Mouse (Mus musculus) heart, embryonic 11.5 days (tissue): ENCODE measurements around the gene Ddx3y. TPM values are rescaled to one million over a fixed set of nuclear protein-coding genes. Genes with fewer than 3 reads are reported as not detected.

Source experiments
- ATAC-seq: fragments of 200-750 bp; cut with Nextera tagmentation; replicated peaks from 2 replicates; pipeline ENCODE4 v1.8.0; 2017; ENCODE audit warnings: moderate library complexity; ENCODE audit not compliant: insufficient number of reproducible peaks, low FRiP score, low TSS enrichment
- H3K27ac ChIP-seq: fragments of 300-500 bp; sonication (generic); 2 replicates; pipeline ENCODE4 v1.5.1; 2014; ENCODE audit warnings: mild to moderate bottlenecking, low read depth, low read length
- H3K27me3 ChIP-seq: fragments of 300-500 bp; sonication (generic); 2 replicates; pipeline ENCODE4 v1.6.1; 2014; ENCODE audit warnings: mild to moderate bottlenecking, low read length, mixed read lengths; ENCODE audit not compliant: control insufficient read depth, insufficient read depth
- H3K36me3 ChIP-seq: fragments of 300-500 bp; sonication (generic); 2 replicates; pipeline ENCODE4 v1.6.1; 2014; ENCODE audit warnings: mild to moderate bottlenecking, low read length, moderate library complexity, mixed read lengths; ENCODE audit not compliant: control insufficient read depth, insufficient read depth
- H3K4me1 ChIP-seq: fragments of 300-500 bp; sonication (generic); 2 replicates; pipeline ENCODE4 v1.6.1; 2014; ENCODE audit warnings: low read length; ENCODE audit not compliant: control insufficient read depth, insufficient read depth
- H3K4me2 ChIP-seq: fragments of 300-500 bp; sonication (generic); 2 replicates; pipeline ENCODE4 v1.6.1; 2014; ENCODE audit warnings: mild to moderate bottlenecking, moderate library complexity
- H3K4me3 ChIP-seq: fragments of 300-500 bp; sonication (generic); 2 replicates; pipeline ENCODE4 v1.5.1; 2014; ENCODE audit warnings: low read depth, low read length
- H3K9ac ChIP-seq: fragments of 300-500 bp; sonication (generic); 2 replicates; pipeline ENCODE4 v1.6.1; 2014; ENCODE audit warnings: mild to moderate bottlenecking, low read depth, low read length, moderate library complexity
- H3K9me3 ChIP-seq: fragments of 300-500 bp; sonication (generic); replicated peaks from 2 replicates; pipeline ENCODE4 v1.6.1; 2016; ENCODE audit warnings: low read length; ENCODE audit not compliant: control insufficient read depth
- WGBS: fragments of 180-500 bp; shearing (Covaris S2); extraction: QIAGEN DNeasy Blood & Tissue Kit; methylation state at CpG from one replicate; pipeline ENCODE4 v1.1.7; 2014; ENCODE audit not compliant: insufficient replicate concordance; 5-methylcytosine and 5-hydroxymethylcytosine counted together
- polyA plus RNA-seq: library from polyadenylated mRNA; unstranded; fragments of >200 nt; fragmentation: Nextera tagmentation; extraction: Ambion mirVana; gene quantifications from 2 replicates; pipeline ENCODE4 v1.2.1, GENCODE M21; 2014

Gene Ddx3y
- polyA plus RNA-seq, result 12.5 and 18.8 TPM in 2 replicates

- peak within 1 kb of the TSS; percentile 59 for H3K9ac ChIP-seq
- H3K27me3 ChIP-seq, result no peaks in the 10 kb centered on the region
- WGBS, result 5% methylated on average over 27 of the region's 31 CpGs
- H3K9me3 ChIP-seq, result no peaks in the 10 kb centered on the region
- H3K4me1 ChIP-seq, result no peaks in the 10 kb centered on the region
- peak within 1 kb of the TSS; percentile 43 for H3K4me3 ChIP-seq
- H3K4me2 ChIP-seq, result no peak within 1 kb of the TSS
- H3K27ac ChIP-seq, result peak within 1 kb of the TSS; percentile 41; the same call in 1 of the 2 replicates
- peak; percentile 73; the same call in 1 of the 2 replicates for ATAC-seq
- H3K36me3 ChIP-seq, result no peaks in the 10 kb centered on the region
These were observed at the start of gene Ddx3y for GRCm38 (mm10) chrY:1286171-1286795. Ddx3y (minus strand) TSS chrY:1286629.

- H3K4me2 ChIP-seq, result no peak overlapping the region
- H3K27me3 ChIP-seq, result no peaks in the 10 kb centered on the region
- H3K4me3 ChIP-seq, result no peak overlapping the region
- no peaks in the 10 kb centered on the region for H3K9me3 ChIP-seq
- H3K9ac ChIP-seq, result no peak overlapping the region
- H3K27ac ChIP-seq, result no peak overlapping the region
- ATAC-seq, result no peak
- no peaks in the 10 kb centered on the region for H3K4me1 ChIP-seq
- no peaks in the 10 kb centered on the region for H3K36me3 ChIP-seq
These were observed 7.3 kb upstream of the Ddx3y start for GRCm38 (mm10) chrY:1293708-1294107.

- H3K9ac ChIP-seq, result peak overlapping the region; percentile 59
These were observed 694 bp downstream of the Ddx3y start for GRCm38 (mm10) chrY:1285735-1286134.

GRCm38 (mm10) chrY:1246117-1246516, 40.3 kb downstream of the Ddx3y start:
- Histone ChIP-seq H3K36me3 (no peaks in the 10 kb centered on the region), H3K4me2 (no peak overlapping the region), H3K9me3 (no peaks in the 10 kb centered on the region), H3K27ac (no peak overlapping the region), H3K4me1 (no peaks in the 10 kb centered on the region), H3K27me3 (no peaks in the 10 kb centered on the region), H3K4me3 (no peak overlapping the region; the same call in 1 of the 2 replicates), H3K9ac (no peak overlapping the region)
- no peak for ATAC-seq
- 43% methylated on average over 3 of the region's 6 CpGs for WGBS

More at GRCm38 (mm10) chrY:1285735-1286134, 694 bp downstream of the Ddx3y start:
- no peaks in the 10 kb centered on the region for H3K36me3 ChIP-seq
- no peaks in the 10 kb centered on the region for H3K9me3 ChIP-seq
- no peaks in the 10 kb centered on the region for H3K27me3 ChIP-seq
- H3K27ac ChIP-seq, result peak overlapping the region; percentile 41; the same call in 1 of the 2 replicates
- no peak overlapping the region for H3K4me2 ChIP-seq
- no peaks in the 10 kb centered on the region for H3K4me1 ChIP-seq
- peak overlapping the region; percentile 43 for H3K4me3 ChIP-seq
- ATAC-seq, result no peak
- 0% methylated on average over 12 of the region's 12 CpGs for WGBS

GRCm38 (mm10) chrY:1245426-1245863, 41.0 kb downstream of the Ddx3y start, which contains the start of gene Uty:
Uty (minus strand) TSS chrY:1245759.
- no peaks in the 10 kb centered on the region for H3K36me3 ChIP-seq
- H3K27ac ChIP-seq, result peak within 1 kb of the TSS; percentile 50
- H3K4me1 ChIP-seq, result no peaks in the 10 kb centered on the region
- no peaks in the 10 kb centered on the region for H3K9me3 ChIP-seq
- ATAC-seq, result peak; percentile 78
- peak within 1 kb of the TSS; percentile 64 for H3K9ac ChIP-seq
- H3K4me3 ChIP-seq, result peak within 1 kb of the TSS; percentile 44
- WGBS, result 2% methylated on average over 18 of the region's 21 CpGs
- H3K4me2 ChIP-seq, result peak within 1 kb of the TSS; percentile 48
- H3K27me3 ChIP-seq, result no peaks in the 10 kb centered on the region

GRCm38 (mm10) chrY:1244940-1245339, 41.5 kb downstream of the Ddx3y start:
- Histone ChIP-seq H3K4me3 (peak overlapping the region; percentile 44), H3K27me3 (no peaks in the 10 kb centered on the region), H3K9me3 (no peaks in the 10 kb centered on the region), H3K4me2 (peak overlapping the region; percentile 48), H3K4me1 (no peaks in the 10 kb centered on the region), H3K27ac (peak overlapping the region; percentile 50), H3K9ac (peak overlapping the region; percentile 64), H3K36me3 (no peaks in the 10 kb centered on the region)
- no peak for ATAC-seq
- WGBS, result 0% methylated on average over 5 of the region's 9 CpGs

GRCm38 (mm10) chrY:1244421-1244820, 42.0 kb downstream of the Ddx3y start:
- no peaks in the 10 kb centered on the region for H3K36me3 ChIP-seq
- H3K27me3 ChIP-seq, result no peaks in the 10 kb centered on the region
- H3K9ac ChIP-seq, result no peak overlapping the region
- no peaks in the 10 kb centered on the region for H3K4me1 ChIP-seq
- H3K4me2 ChIP-seq, result peak overlapping the region; percentile 48
- no peak for ATAC-seq
- no peaks in the 10 kb centered on the region for H3K9me3 ChIP-seq
- H3K4me3 ChIP-seq, result peak overlapping the region; percentile 44
- WGBS, result 59% methylated on average over 5 of the region's 5 CpGs
- no peak overlapping the region for H3K27ac ChIP-seq

GRCm38 (mm10) chrY:1220001-1220400, 66.4 kb downstream of the Ddx3y start:
- H3K27ac ChIP-seq, result no peak overlapping the region
- H3K4me2 ChIP-seq, result no peak overlapping the region
- H3K9me3 ChIP-seq, result no peaks in the 10 kb centered on the region
- no peak for ATAC-seq
- H3K36me3 ChIP-seq, result no peaks in the 10 kb centered on the region
- no peak overlapping the region for H3K9ac ChIP-seq
- no peak overlapping the region for H3K4me3 ChIP-seq
- 69% methylated on average over 6 of the region's 7 CpGs for WGBS
- no peaks in the 10 kb centered on the region for H3K4me1 ChIP-seq
- H3K27me3 ChIP-seq, result no peaks in the 10 kb centered on the region
